Mouse (Mus musculus) lung, embryonic 15.5 days (tissue): ENCODE measurements at regions not wholly inside any gene's neighbourhood (a gene's known extent, or its start where the extent isn't known, plus 50 kb on each side); places are given as distances from the start of the nearest gene placed in this dataset.

Experiments
- ATAC-seq: fragments of 200-750 bp; cut with Nextera tagmentation; 2 replicates; pipeline ENCODE4 v1.8.0; 2017; ENCODE audit warnings: moderate number of reproducible peaks, borderline replicate concordance; ENCODE audit not compliant: low FRiP score, low TSS enrichment; ENCODE audit errors: extremely low read depth
- H3K27ac ChIP-seq: fragments of 300-500 bp; sonication (generic); 2 replicates; pipeline ENCODE4 v1.5.1; 2015; ENCODE audit warnings: moderate library complexity, mild to moderate bottlenecking, inconsistent platforms
- H3K27me3 ChIP-seq: fragments of 300-500 bp; sonication (generic); 2 replicates; pipeline ENCODE4 v1.6.1; 2015; ENCODE audit warnings: inconsistent platforms
- H3K36me3 ChIP-seq: fragments of 300-500 bp; sonication (generic); 2 replicates; pipeline ENCODE4 v1.6.1; 2015; ENCODE audit warnings: inconsistent platforms
- H3K4me1 ChIP-seq: fragments of 300-500 bp; sonication (generic); 2 replicates; pipeline ENCODE4 v1.6.1; 2015; ENCODE audit warnings: inconsistent platforms
- H3K4me2 ChIP-seq: fragments of 300-500 bp; sonication (generic); 2 replicates; pipeline ENCODE4 v1.6.1; 2015; ENCODE audit warnings: inconsistent platforms, mild to moderate bottlenecking, moderate library complexity
- H3K4me3 ChIP-seq: fragments of 300-500 bp; sonication (generic); 2 replicates; pipeline ENCODE4 v1.5.1; 2015; ENCODE audit warnings: mild to moderate bottlenecking, inconsistent platforms
- H3K9ac ChIP-seq: fragments of 300-500 bp; sonication (generic); 2 replicates; pipeline ENCODE4 v1.6.1; 2015; ENCODE audit warnings: inconsistent platforms
- H3K9me3 ChIP-seq: fragments of 300-500 bp; sonication (generic); 2 replicates; pipeline ENCODE4 v1.6.1; 2016; ENCODE audit warnings: inconsistent platforms
- WGBS: fragments of 180-500 bp; shearing (Covaris S2); methylation state at CpG from one replicate; pipeline ENCODE4 v1.1.7; 2015; 5-methylcytosine and 5-hydroxymethylcytosine counted together

DNA sequence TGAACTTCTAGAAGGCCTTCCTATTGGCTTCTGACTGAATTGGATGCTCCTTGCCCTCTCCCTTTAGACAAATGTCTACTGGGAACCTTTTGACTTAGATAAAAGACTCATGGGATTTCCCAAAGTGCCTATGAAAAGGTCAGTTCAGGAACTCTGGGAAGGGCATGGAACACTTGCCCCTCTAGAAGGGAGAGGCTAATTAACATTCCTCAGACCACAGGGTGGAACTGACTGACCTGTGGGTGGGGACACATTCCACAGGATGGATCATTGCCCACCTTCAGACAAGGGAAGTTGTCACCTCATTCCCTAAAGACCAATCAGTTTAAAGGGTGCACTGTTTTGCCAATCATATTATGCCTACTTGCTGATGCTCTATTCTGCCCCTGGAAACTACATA is 416.6 kb upstream of the Sox11 start:
- Histone ChIP-seq H3K4me1 (no peaks in the 10 kb centered on the region), H3K9me3 (no peaks in the 10 kb centered on the region), H3K4me3 (no peak overlapping the region), H3K27me3 (no peaks in the 10 kb centered on the region), H3K36me3 (no peaks in the 10 kb centered on the region), H3K9ac (no peak overlapping the region), H3K4me2 (no peak overlapping the region), H3K27ac (no peak overlapping the region)
- no peak for ATAC-seq

DNA sequence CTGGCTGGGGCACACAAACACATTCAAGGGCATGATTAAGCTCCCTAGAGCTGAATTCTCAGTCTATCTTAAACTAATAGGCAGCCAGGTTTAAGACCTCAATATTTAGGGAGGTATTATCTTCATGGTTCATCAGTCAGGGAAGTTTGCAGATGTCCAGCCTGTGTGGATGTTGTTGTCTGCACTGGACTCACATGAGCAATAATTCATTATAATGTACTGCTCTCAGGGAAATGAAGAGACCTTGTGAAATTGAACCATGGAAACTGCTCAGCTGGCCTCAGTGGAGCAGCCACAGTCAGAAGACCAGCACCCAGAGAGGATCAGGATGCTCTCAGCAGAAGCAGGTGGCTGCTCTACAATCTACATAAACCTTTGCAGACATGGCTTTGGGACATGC is 415.3 kb upstream of the Sox11 start:
- H3K4me2 ChIP-seq, result no peak overlapping the region
- ATAC-seq, result no peak
- H3K4me3 ChIP-seq, result no peak overlapping the region
- H3K36me3 ChIP-seq, result no peaks in the 10 kb centered on the region
- H3K9ac ChIP-seq, result no peak overlapping the region
- H3K27me3 ChIP-seq, result no peaks in the 10 kb centered on the region
- no peaks in the 10 kb centered on the region for H3K9me3 ChIP-seq
- H3K27ac ChIP-seq, result no peak overlapping the region
- no peaks in the 10 kb centered on the region for H3K4me1 ChIP-seq

DNA sequence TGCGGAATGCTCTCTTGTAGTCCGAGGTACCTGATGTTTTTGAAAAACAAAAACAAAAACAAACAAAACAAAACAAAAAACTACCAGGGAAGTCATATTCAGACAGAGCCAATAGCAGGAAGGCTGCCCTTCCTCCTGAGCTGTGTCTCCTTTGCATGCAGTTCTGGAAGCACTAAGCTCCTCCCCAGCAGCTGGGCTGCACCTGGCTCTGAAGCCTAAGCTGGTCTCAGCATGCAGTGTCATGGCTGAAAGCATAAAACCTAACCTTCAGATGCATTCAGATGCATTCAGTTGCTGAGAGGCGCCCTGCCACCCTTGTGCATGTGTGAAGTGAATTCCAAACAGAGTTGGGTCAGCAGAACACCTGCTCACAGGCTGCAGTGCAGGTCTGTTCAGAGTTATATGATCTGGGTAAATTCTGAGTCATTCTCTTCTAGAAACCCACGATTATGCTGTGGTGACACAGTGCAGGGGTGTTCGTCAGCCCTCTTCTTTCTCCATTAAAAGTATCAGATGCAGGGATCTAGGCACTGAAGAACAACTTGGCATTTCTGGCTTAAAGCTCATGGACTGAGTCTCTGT is 382.3 kb upstream of the Sox11 start:
- Histone ChIP-seq H3K27me3 (no peaks in the 10 kb centered on the region), H3K9ac (no peak overlapping the region), H3K4me1 (no peaks in the 10 kb centered on the region), H3K36me3 (no peaks in the 10 kb centered on the region), H3K4me3 (no peak overlapping the region), H3K4me2 (no peak overlapping the region), H3K9me3 (no peaks in the 10 kb centered on the region), H3K27ac (no peak overlapping the region)
- no peak for ATAC-seq
- WGBS, result 57% methylated on average over 5 of the region's 5 CpGs

DNA sequence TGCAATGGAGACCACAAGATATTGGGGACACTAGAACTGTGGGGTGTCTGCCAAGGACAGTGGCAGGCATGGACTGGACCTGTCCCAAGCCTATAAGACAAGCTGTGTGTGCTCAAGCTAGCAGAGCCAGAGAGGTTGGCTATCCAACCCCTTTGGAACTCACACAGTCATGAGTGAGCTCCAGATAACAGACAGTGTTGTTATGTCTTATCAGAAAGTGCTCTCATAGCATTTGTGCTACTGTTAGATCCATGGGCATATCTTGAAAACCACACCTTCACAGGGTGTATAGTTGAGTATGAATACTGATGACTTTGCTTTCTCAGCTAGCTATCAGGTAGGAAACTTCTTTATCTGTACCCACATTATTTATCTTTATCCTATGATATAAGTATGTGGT is 338.1 kb upstream of the Sox11 start:
- no peaks in the 10 kb centered on the region for H3K9me3 ChIP-seq
- H3K4me3 ChIP-seq, result no peak overlapping the region
- ATAC-seq, result no peak
- H3K36me3 ChIP-seq, result no peaks in the 10 kb centered on the region
- no peak overlapping the region for H3K4me2 ChIP-seq
- H3K4me1 ChIP-seq, result no peaks in the 10 kb centered on the region
- no peaks in the 10 kb centered on the region for H3K27me3 ChIP-seq
- no peak overlapping the region for H3K27ac ChIP-seq
- no peak overlapping the region for H3K9ac ChIP-seq

DNA sequence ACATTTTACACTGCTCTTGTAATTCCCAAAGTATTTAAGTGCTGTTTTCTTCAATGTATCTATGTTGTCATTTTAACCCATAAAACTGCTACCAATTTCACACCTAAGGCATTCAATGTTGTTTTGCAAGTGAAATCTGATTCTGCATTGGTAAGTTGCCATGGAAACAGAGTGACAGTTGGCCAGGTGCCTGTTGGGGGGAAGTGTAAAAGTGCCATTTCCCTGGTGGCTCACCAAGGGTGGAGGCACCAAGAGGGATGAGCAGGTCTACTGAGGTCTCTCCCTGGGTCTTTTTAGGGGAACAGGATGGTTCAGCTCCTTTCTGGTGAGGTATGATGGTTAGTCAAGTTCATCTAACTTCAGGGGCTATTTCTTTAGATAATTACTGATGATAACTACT is 331.0 kb upstream of the Sox11 start:
- H3K27ac ChIP-seq, result no peak overlapping the region
- no peak overlapping the region for H3K9ac ChIP-seq
- no peak for ATAC-seq
- no peaks in the 10 kb centered on the region for H3K4me1 ChIP-seq
- H3K27me3 ChIP-seq, result no peaks in the 10 kb centered on the region
- H3K4me3 ChIP-seq, result no peak overlapping the region
- H3K4me2 ChIP-seq, result no peak overlapping the region
- H3K9me3 ChIP-seq, result no peaks in the 10 kb centered on the region
- H3K36me3 ChIP-seq, result no peaks in the 10 kb centered on the region

DNA sequence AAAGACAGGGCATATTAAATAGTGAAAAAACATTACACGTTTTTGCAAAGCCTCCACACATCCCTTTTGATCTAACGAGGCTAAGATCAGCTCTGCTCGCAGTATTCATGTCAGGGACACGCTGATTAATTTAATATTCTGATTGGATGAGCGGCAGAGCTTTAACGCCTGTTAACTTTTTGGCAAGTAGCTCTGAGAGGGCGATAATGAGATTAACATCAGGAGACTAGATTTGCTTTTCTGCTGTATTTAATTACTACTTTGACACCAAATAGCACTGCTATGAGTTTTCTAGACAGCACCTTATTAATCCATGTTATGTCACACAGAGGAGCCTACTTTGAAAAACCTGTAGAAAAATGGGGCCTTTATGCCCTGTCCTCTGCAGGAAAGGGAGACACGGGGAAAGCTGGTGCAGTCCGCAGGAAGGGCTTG is 328.3 kb upstream of the Sox11 start:
- no peak overlapping the region for H3K4me2 ChIP-seq
- no peaks in the 10 kb centered on the region for H3K27me3 ChIP-seq
- H3K9me3 ChIP-seq, result no peaks in the 10 kb centered on the region
- no peak overlapping the region for H3K9ac ChIP-seq
- H3K27ac ChIP-seq, result no peak overlapping the region
- no peaks in the 10 kb centered on the region for H3K4me1 ChIP-seq
- ATAC-seq, result no peak
- H3K4me3 ChIP-seq, result no peak overlapping the region
- no peaks in the 10 kb centered on the region for H3K36me3 ChIP-seq
- 50% methylated on average over 9 of the region's 9 CpGs for WGBS

DNA sequence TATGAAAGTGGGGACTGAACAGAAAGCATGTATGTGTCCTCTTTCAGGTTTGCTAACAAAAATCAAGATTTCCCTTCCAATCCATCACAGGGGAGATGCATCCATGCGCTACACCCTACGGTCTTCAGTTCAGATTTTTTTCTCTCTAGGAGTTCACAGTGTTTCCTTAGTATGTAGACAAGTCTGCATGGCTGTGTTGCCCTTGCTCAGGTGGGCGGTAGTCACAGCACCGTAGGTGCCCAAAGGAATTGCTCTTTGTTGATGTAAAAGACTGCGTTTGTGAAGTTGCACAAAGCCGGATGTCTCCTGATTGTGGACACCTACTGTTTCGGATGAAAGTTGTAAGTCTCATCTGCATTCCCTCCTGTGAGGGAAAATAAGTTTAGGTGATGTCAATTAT is 327.8 kb upstream of the Sox11 start:
- H3K4me3 ChIP-seq, result no peak overlapping the region
- no peak overlapping the region for H3K27ac ChIP-seq
- no peak for ATAC-seq
- H3K4me1 ChIP-seq, result no peaks in the 10 kb centered on the region
- no peak overlapping the region for H3K9ac ChIP-seq
- no peaks in the 10 kb centered on the region for H3K36me3 ChIP-seq
- no peaks in the 10 kb centered on the region for H3K27me3 ChIP-seq
- no peaks in the 10 kb centered on the region for H3K9me3 ChIP-seq
- WGBS, result 58% methylated on average over 7 of the region's 7 CpGs
- H3K4me2 ChIP-seq, result no peak overlapping the region

DNA sequence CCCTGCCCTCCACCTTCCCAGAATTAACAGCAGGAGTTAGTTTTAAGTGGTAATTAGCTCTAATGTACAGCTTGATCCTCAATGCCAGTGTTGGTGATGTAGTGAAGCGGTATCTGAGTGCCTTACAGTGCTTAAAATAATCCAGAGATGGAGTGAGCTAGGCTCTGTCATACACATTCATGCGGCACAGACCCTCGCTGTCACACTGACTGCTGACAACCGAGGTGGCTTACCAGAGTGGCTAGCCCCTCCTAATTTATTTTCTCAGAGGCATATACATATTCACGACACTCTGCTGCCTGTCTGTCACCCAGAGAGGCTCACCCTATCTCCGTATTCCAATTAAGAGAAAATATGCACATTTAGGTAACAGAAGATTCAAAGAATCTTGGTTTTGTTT is 327.2 kb upstream of the Sox11 start:
- H3K9ac ChIP-seq, result no peak overlapping the region
- no peak for ATAC-seq
- H3K27me3 ChIP-seq, result no peaks in the 10 kb centered on the region
- no peaks in the 10 kb centered on the region for H3K4me1 ChIP-seq
- WGBS, result 65% methylated on average over 6 of the region's 6 CpGs
- no peaks in the 10 kb centered on the region for H3K36me3 ChIP-seq
- no peak overlapping the region for H3K4me2 ChIP-seq
- no peak overlapping the region for H3K4me3 ChIP-seq
- H3K9me3 ChIP-seq, result no peaks in the 10 kb centered on the region
- no peak overlapping the region for H3K27ac ChIP-seq

DNA sequence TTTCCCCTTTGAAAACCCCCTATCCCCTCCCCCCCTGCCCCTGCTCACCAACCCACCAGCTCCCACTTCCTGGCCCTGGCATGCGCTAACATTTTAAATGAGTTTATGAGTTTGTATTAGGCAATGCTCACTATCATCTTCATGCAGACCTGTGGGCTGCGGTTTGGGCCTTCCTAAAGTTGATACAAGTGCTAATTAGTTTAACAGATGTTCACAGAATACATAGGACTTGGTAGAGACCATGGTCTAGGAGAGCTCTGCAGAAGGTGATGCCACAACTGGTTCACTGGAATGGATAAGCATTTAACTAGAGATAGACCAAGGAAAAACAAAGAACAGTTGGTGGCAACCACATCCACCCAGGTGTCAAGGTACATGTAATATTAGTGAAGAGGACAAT is 324.1 kb upstream of the Sox11 start:
- H3K27ac ChIP-seq, result no peak overlapping the region
- WGBS, result 70% methylated on average over 2 of the region's 2 CpGs
- H3K36me3 ChIP-seq, result no peaks in the 10 kb centered on the region
- H3K4me3 ChIP-seq, result no peak overlapping the region
- H3K4me1 ChIP-seq, result no peaks in the 10 kb centered on the region
- no peak overlapping the region for H3K9ac ChIP-seq
- no peaks in the 10 kb centered on the region for H3K27me3 ChIP-seq
- no peak for ATAC-seq
- no peaks in the 10 kb centered on the region for H3K9me3 ChIP-seq
- H3K4me2 ChIP-seq, result no peak overlapping the region

DNA sequence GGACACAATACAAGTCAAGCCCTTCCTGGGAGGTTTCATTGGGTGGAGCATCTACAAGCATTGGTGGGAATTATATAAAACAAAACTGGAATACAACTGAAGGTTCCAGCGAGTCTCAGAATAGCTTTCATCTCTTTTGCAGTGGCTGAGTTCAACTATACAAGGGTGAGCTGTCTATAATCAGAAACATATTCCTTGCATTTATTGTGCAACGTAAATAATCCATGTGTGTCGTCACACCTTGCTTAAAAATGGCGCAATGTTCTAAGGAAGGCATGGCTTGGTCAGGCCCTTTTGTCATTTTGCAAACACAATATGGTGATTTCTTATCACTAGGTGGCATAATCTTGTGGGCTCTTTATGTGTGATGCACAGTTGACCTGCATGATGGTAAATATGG is 320.8 kb upstream of the Sox11 start:
- no peak for ATAC-seq

DNA sequence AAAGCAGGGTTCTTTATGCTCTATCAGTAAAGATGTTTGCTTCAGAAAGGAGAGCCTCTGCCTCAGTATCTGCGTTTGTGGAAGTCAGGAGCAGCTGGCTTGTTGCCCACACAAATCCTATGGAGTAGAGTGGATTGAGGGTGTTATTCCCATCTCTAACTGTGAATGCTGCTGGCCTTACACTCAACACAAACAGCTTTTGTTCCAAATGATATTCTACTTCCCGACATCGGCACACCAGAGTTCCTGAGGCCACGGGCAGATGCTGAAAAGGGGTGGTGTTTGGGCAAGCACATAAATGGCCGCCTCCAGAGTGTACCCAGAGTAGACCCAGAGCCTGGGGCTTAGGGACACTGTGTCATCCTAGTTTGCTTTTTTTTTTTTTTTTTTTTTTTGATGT is 320.3 kb upstream of the Sox11 start:
- no peaks in the 10 kb centered on the region for H3K9me3 ChIP-seq
- H3K9ac ChIP-seq, result no peak overlapping the region
- H3K27me3 ChIP-seq, result no peaks in the 10 kb centered on the region
- H3K4me1 ChIP-seq, result no peaks in the 10 kb centered on the region
- 85% methylated on average over 5 of the region's 5 CpGs for WGBS
- H3K4me2 ChIP-seq, result no peak overlapping the region
- ATAC-seq, result no peak
- H3K36me3 ChIP-seq, result no peaks in the 10 kb centered on the region
- H3K27ac ChIP-seq, result no peak overlapping the region
- H3K4me3 ChIP-seq, result no peak overlapping the region

More for the DNA sequence above, 320.8 kb upstream of the Sox11 start:
- no peak overlapping the region for H3K27ac ChIP-seq
- H3K36me3 ChIP-seq, result no peaks in the 10 kb centered on the region
- H3K9ac ChIP-seq, result no peak overlapping the region
- no peak overlapping the region for H3K4me3 ChIP-seq
- H3K4me2 ChIP-seq, result no peak overlapping the region
- no peaks in the 10 kb centered on the region for H3K27me3 ChIP-seq
- no peaks in the 10 kb centered on the region for H3K4me1 ChIP-seq
- WGBS, result 93% methylated on average over 4 of the region's 4 CpGs
- no peaks in the 10 kb centered on the region for H3K9me3 ChIP-seq

DNA sequence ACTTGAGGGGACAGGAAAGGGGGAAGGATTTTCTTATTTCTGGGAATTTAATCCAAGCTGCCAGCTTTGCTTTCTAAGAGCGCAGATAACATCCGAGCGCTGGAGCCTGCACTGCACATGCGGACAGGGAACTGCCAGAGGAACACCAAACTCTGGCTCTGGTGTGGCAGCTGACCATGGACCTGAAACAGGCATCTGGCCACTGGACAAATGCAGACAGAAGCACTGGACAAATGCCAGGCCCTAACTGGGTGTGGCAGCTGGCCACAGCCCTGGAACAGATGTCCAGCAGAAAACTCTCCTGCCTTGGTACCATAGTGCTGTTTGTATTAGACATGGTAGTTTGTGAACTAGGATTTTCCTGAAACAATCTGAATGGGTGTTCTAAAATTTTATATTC is 315.2 kb upstream of the Sox11 start:
- WGBS, result 74% methylated on average over 4 of the region's 4 CpGs
- no peak overlapping the region for H3K4me2 ChIP-seq
- H3K9ac ChIP-seq, result no peak overlapping the region
- no peaks in the 10 kb centered on the region for H3K27me3 ChIP-seq
- no peak overlapping the region for H3K4me3 ChIP-seq
- H3K36me3 ChIP-seq, result no peaks in the 10 kb centered on the region
- no peaks in the 10 kb centered on the region for H3K9me3 ChIP-seq
- H3K4me1 ChIP-seq, result no peaks in the 10 kb centered on the region
- no peak overlapping the region for H3K27ac ChIP-seq
- ATAC-seq, result no peak

DNA sequence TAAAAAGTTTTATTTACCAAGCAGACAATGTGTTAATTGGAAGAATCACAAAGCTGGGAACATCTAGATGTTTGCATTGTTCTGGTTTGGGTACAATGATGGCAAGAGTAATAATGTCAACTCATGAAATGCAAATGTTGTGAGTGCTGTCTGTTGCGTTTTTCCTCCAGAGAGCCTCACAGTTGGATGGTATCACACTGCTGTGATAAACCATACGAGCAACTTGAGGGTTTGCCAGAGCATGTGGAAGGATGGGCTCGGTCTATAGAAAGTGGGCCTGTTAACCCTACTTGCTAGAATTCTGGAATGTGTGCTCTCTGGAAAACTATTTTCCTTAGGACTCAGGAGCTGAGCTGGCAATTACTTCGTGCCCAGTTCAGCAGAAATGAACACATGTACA is 311.2 kb upstream of the Sox11 start:
- ATAC-seq, result no peak
- Histone ChIP-seq H3K4me3 (no peak overlapping the region), H3K27ac (no peak overlapping the region), H3K9ac (no peak overlapping the region), H3K4me2 (no peak overlapping the region), H3K27me3 (no peaks in the 10 kb centered on the region), H3K36me3 (no peaks in the 10 kb centered on the region), H3K4me1 (no peaks in the 10 kb centered on the region), H3K9me3 (no peaks in the 10 kb centered on the region)
- WGBS, result 66% methylated on average over 4 of the region's 4 CpGs
